Mouse (Mus musculus) brain, embryonic 14.5 days (tissue): ENCODE results near the gene Magee1.
A peak's percentile ranks its signal among the peaks of the same experiment; 100 is the strongest.

ENCODE experiments used
- CTCF ChIP-seq: fragments of 200-500 bp; IDR thresholded peaks from 2 replicates; pipeline ENCODE4 v1.5.1; 2012; ENCODE audit warnings: inconsistent platforms, mild to moderate bottlenecking, moderate library complexity, borderline replicate concordance; ENCODE audit not compliant: insufficient read depth, insufficient read length; ENCODE audit errors: extremely low read depth
- POLR2A ChIP-seq: fragments of 200-500 bp; IDR thresholded peaks from 2 replicates; pipeline ENCODE4 v1.6.1; 2012; ENCODE audit warnings: mild to moderate bottlenecking, inconsistent platforms, borderline replicate concordance; ENCODE audit not compliant: poor library complexity, insufficient read depth, insufficient read length, severe bottlenecking; ENCODE audit errors: extremely low read depth

GRCm38 (mm10) chrX:105120275-105121226 is at the start of gene Magee1:
- TF ChIP-seq CTCF (no peak), POLR2A (peak; percentile 39; the same call in 1 of the 2 replicates)
